Mouse (Mus musculus) T-helper 2 cell (primary cell): Measurements from ENCODE around the gene Mn1.

Experiments used
- in situ Hi-C: fragments of 300-600 bp; cut with MboI, MseI; formaldehyde crosslinking; loops from one replicate; pipeline ENCODE4 v1.15.1; 2025; ENCODE audit warnings: high pct_unique_total_duplicates

Mn1 gene

GRCm38 (mm10) chr5:111416591-111417374 is at the start of gene Mn1:
Mn1 (plus strand) TSS chr5:111417362.
- in situ Hi-C loops = no loop called here

GRCm38 (mm10) chr5:111367937-111368517 is 49.1 kb upstream of the Mn1 start:
- in situ Hi-C loops = no loop called here

- in situ Hi-C loops = no loop called here
Measured at GRCm38 (mm10) chr5:111368576-111368975, 48.6 kb upstream of the Mn1 start.

- in situ Hi-C loops = no loop called here
Measured at GRCm38 (mm10) chr5:111375616-111376015, 41.5 kb upstream of the Mn1 start.

- in situ Hi-C loops = no loop called here
Measured at GRCm38 (mm10) chr5:111376276-111377020, 40.7 kb upstream of the Mn1 start.

GRCm38 (mm10) chr5:111378126-111378993 is 38.8 kb upstream of the Mn1 start:
- in situ Hi-C loops = no loop called here

GRCm38 (mm10) chr5:111383335-111383734 is 33.8 kb upstream of the Mn1 start:
- in situ Hi-C loops = no loop called here

- in situ Hi-C loops = no loop called here
Measured at GRCm38 (mm10) chr5:111390911-111391310, 26.3 kb upstream of the Mn1 start.

- in situ Hi-C loops = no loop called here
Measured at GRCm38 (mm10) chr5:111391485-111391884, 25.7 kb upstream of the Mn1 start.

GRCm38 (mm10) chr5:111393346-111394197 is 23.6 kb upstream of the Mn1 start:
- in situ Hi-C loops = no loop called here

- in situ Hi-C loops = no loop called here
Measured at GRCm38 (mm10) chr5:111394198-111395053, 22.7 kb upstream of the Mn1 start.

GRCm38 (mm10) chr5:111395771-111396170 is 21.4 kb upstream of the Mn1 start:
- in situ Hi-C loops = no loop called here

GRCm38 (mm10) chr5:111396199-111396598 is 21.0 kb upstream of the Mn1 start:
- in situ Hi-C loops = no loop called here

- in situ Hi-C loops = no loop called here
Measured at GRCm38 (mm10) chr5:111398471-111398870, 18.7 kb upstream of the Mn1 start.

- in situ Hi-C loops = no loop called here
Measured at GRCm38 (mm10) chr5:111399271-111399670, 17.9 kb upstream of the Mn1 start.

GRCm38 (mm10) chr5:111401879-111402650 is 15.1 kb upstream of the Mn1 start:
- in situ Hi-C loops = loop anchor here (10.0 kb wide), 1 partner anchor 753 kb away; no protein-coding TSS in a partner anchor

- in situ Hi-C loops = loop anchor here (10.0 kb wide), 1 partner anchor 752 kb away; no protein-coding TSS in a partner anchor
Measured at GRCm38 (mm10) chr5:111402651-111402996, 14.5 kb upstream of the Mn1 start.

GRCm38 (mm10) chr5:111404721-111405120 is 12.4 kb upstream of the Mn1 start:
- in situ Hi-C loops = loop anchor here (10.0 kb wide), 1 partner anchor 750 kb away; no protein-coding TSS in a partner anchor
